Mouse (Mus musculus): Measurements from ENCODE around the gene Rbm17. TPM values are rescaled to one million over a fixed set of nuclear protein-coding genes. Genes with fewer than 3 reads are reported as not detected.

Gene Rbm17
- polyA plus RNA-seq, 1 experiment from 2014 or later: 43.9 TPM

Other genes starting within 250 kb of the Rbm17 start
- 5.8 and 6.1 TPM in 2 replicates for gene Pfkfb3, start 50.1 kb downstream of the Rbm17 start, polyA plus RNA-seq (2015; fragmentation: Nextera tagmentation; extraction: Ambion mirVana)
- not detected in 2 replicates for gene Gm17490, start 22.1 kb upstream of the Rbm17 start, polyA plus RNA-seq (2015; fragmentation: Nextera tagmentation; extraction: Ambion mirVana)
- gene Il2ra, start 38.7 kb upstream of the Rbm17 start, polyA plus RNA-seq (2015; fragmentation: Nextera tagmentation; extraction: Ambion mirVana): not detected in 2 replicates
- 7.3 and 8.8 TPM in 2 replicates for gene Il15ra, start 101.1 kb upstream of the Rbm17 start, polyA plus RNA-seq (2015; fragmentation: Nextera tagmentation; extraction: Ambion mirVana)
- gene Fbh1, start 173.4 kb upstream of the Rbm17 start, polyA plus RNA-seq (2015; fragmentation: Nextera tagmentation; extraction: Ambion mirVana): 25.9 and 27.7 TPM in 2 replicates
- 10.6 and 12.2 TPM in 2 replicates for gene Ankrd16, start 173.7 kb upstream of the Rbm17 start, polyA plus RNA-seq (2015; fragmentation: Nextera tagmentation; extraction: Ambion mirVana)

Measured in liver, embryonic 16.5 days (tissue).